Mouse (Mus musculus) forebrain, embryonic 12.5 days (tissue): Measurements from ENCODE around the gene Pbx1. TPM values are rescaled to one million over a fixed set of nuclear protein-coding genes. Genes with fewer than 3 reads are reported as not detected.

Experiments
- ATAC-seq: fragments of 200-750 bp; cut with Nextera tagmentation; 2 replicates; pipeline ENCODE4 v1.8.0; 2017; ENCODE audit warnings: moderate TSS enrichment; ENCODE audit not compliant: low FRiP score
- H3K27ac ChIP-seq: fragments of 300-500 bp; sonication (generic); 2 replicates; pipeline ENCODE4 v1.5.1; 2016; ENCODE audit warnings: mild to moderate bottlenecking
- H3K27me3 ChIP-seq: fragments of 300-500 bp; sonication (generic); 2 replicates; pipeline ENCODE4 v1.6.1; 2016; ENCODE audit warnings: mild to moderate bottlenecking
- H3K36me3 ChIP-seq: fragments of 300-500 bp; sonication (generic); replicated peaks from 2 replicates; pipeline ENCODE4 v1.6.1; 2016; ENCODE audit warnings: mild to moderate bottlenecking
- H3K4me1 ChIP-seq: fragments of 300-500 bp; sonication (generic); 2 replicates; pipeline ENCODE4 v1.6.1; 2016
- H3K4me2 ChIP-seq: fragments of 300-500 bp; sonication (generic); 2 replicates; pipeline ENCODE4 v1.6.1; 2016; ENCODE audit warnings: mild to moderate bottlenecking, moderate library complexity
- H3K4me3 ChIP-seq: fragments of 300-500 bp; sonication (generic); replicated peaks from 2 replicates; pipeline ENCODE4 v1.5.1; 2016; ENCODE audit warnings: mild to moderate bottlenecking
- H3K9ac ChIP-seq: fragments of 300-500 bp; sonication (generic); 2 replicates; pipeline ENCODE4 v1.6.1; 2016; ENCODE audit warnings: mild to moderate bottlenecking
- H3K9me3 ChIP-seq: fragments of 300-500 bp; sonication (generic); 2 replicates; pipeline ENCODE4 v1.6.1; 2016
- WGBS: fragments of 180-500 bp; shearing (Covaris S2); methylation state at CpG from one replicate; pipeline ENCODE4 v1.1.7; 2016; 5-methylcytosine and 5-hydroxymethylcytosine counted together
- polyA plus RNA-seq: library from polyadenylated mRNA; unstranded; fragments of >200 nt; fragmentation: Nextera tagmentation; extraction: Ambion mirVana; gene quantifications from 2 replicates; pipeline ENCODE4 v1.2.1, GENCODE M21; 2016

The Pbx1 gene
- polyA plus RNA-seq, 1 experiment from 2014 or later = 69.4 TPM

DNA sequence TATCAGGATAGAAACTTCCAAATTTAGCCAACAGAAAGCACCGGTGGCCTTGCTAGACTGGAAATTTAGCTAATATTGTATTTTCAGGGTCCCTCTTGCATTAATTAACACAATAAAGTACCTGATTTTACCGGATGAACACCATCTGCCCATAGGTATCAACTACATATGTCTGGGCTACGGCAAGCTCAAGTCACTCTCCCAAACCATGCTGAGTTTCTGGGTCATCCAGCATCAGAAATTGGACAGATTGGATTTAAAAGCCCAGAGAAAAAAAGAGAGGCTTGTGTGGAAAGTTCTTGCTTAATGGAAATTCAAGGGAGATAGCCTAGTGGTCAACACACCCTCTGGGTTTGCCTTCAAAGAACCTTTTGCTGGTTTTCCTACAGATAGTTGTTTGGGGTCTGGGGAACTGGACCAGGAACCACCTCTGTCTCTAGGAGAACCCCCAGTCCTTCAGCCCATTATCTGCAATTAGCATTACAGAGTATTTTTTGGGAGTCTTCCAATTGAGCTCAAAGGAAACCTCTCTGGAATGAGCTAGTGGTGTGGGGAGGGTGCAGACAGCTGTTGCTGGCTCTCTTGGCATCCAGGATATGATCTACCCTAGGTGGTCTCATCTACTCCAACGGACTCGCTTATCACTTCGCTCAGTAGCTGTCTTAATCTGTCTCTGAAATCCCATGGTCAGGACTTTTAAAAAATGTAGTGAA lies 234.7 kb downstream of the Pbx1 start:
- Histone ChIP-seq H3K4me1 (peaks cover 2% of the 10 kb centered on the region; the same call in 1 of the 2 replicates), H3K9me3 (no peaks in the 10 kb centered on the region), H3K4me2 (no peak overlapping the region), H3K4me3 (no peak overlapping the region), H3K9ac (no peak overlapping the region), H3K36me3 (peaks cover 55% of the 10 kb centered on the region), H3K27ac (no peak overlapping the region), H3K27me3 (no peaks in the 10 kb centered on the region)
- 87% methylated on average over 6 of the region's 6 CpGs for WGBS
- ATAC-seq = no peak

DNA sequence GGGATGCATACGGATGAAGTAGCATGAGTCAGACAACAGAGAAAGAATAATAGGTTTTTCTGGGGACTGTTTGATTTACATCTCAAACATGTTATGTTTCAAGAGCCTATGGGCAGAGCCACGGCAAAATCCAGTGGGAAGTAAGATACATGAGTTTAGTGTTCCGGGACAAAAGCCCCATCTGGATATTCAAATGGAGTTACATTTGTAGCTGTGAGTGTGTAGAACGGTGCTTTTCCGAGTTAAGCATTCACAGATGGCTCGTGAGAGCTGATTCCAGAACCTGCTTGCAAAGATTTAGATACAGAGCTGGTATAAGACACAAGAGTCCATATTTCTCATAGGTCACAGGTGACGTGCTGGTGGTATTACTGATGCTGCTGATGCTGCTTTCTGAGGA lies 238.7 kb downstream of the Pbx1 start:
- Histone ChIP-seq H3K9ac (no peak overlapping the region), H3K4me1 (peaks cover 7% of the 10 kb centered on the region), H3K4me2 (no peak overlapping the region), H3K9me3 (no peaks in the 10 kb centered on the region), H3K36me3 (peaks cover 35% of the 10 kb centered on the region), H3K27me3 (no peaks in the 10 kb centered on the region), H3K27ac (no peak overlapping the region), H3K4me3 (no peak overlapping the region)
- no peak for ATAC-seq
- WGBS = 86% methylated on average over 7 of the region's 7 CpGs

- H3K9me3 ChIP-seq = no peaks in the 10 kb centered on the region
- H3K27me3 ChIP-seq = no peaks in the 10 kb centered on the region
- 96% methylated on average over 8 of the region's 8 CpGs for WGBS
- no peak overlapping the region for H3K9ac ChIP-seq
- ATAC-seq = no peak
- H3K4me3 ChIP-seq = no peak overlapping the region
- H3K36me3 ChIP-seq = peaks cover 44% of the 10 kb centered on the region
- H3K27ac ChIP-seq = no peak overlapping the region
- H3K4me1 ChIP-seq = peaks cover 2% of the 10 kb centered on the region; the same call in 1 of the 2 replicates
- no peak overlapping the region for H3K4me2 ChIP-seq
Measured at GRCm38 (mm10) chr1:168182816-168183215, 249.3 kb downstream of the Pbx1 start.

- Histone ChIP-seq H3K9ac (no peak overlapping the region), H3K36me3 (peaks cover 49% of the 10 kb centered on the region), H3K9me3 (no peaks in the 10 kb centered on the region), H3K4me2 (no peak overlapping the region), H3K4me3 (no peak overlapping the region), H3K4me1 (no peaks in the 10 kb centered on the region), H3K27ac (no peak overlapping the region), H3K27me3 (no peaks in the 10 kb centered on the region)
- ATAC-seq = no peak
- 93% methylated on average over 9 of the region's 9 CpGs for WGBS
Measured at GRCm38 (mm10) chr1:168180622-168181441, 251.2 kb downstream of the Pbx1 start.

GRCm38 (mm10) chr1:168179691-168180090 lies 252.4 kb downstream of the Pbx1 start:
- no peak for ATAC-seq
- WGBS = 83% methylated on average over 11 of the region's 11 CpGs
- Histone ChIP-seq H3K27ac (no peak overlapping the region), H3K27me3 (no peaks in the 10 kb centered on the region), H3K4me1 (no peaks in the 10 kb centered on the region), H3K9me3 (no peaks in the 10 kb centered on the region), H3K4me3 (no peak overlapping the region), H3K4me2 (no peak overlapping the region), H3K9ac (no peak overlapping the region), H3K36me3 (peaks cover 52% of the 10 kb centered on the region)

DNA sequence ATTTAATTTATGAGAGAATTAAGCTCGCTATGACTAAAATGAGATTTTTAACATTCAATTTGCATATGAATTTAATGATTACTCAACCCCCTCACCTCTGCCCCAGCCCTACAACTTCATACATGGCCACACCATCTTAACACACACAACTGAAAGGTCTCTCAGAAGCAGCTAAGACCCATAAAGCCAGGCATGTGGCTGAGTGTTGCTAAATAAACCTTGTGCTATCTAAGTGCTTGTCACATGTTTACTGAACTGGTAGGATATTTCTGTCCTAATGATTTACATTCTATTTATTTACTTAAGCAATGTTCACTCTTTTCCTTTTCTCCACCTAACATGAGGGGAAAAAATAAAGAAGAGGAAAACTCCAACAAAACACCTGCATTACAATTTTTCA lies 253.5 kb downstream of the Pbx1 start:
- Histone ChIP-seq H3K4me3 (no peak overlapping the region), H3K27me3 (no peaks in the 10 kb centered on the region), H3K4me1 (no peaks in the 10 kb centered on the region), H3K9me3 (no peaks in the 10 kb centered on the region), H3K4me2 (no peak overlapping the region), H3K36me3 (peaks cover 51% of the 10 kb centered on the region), H3K9ac (no peak overlapping the region), H3K27ac (no peak overlapping the region)
- ATAC-seq = no peak
- WGBS = 78% methylated on average over 1 of the region's 1 CpGs

GRCm38 (mm10) chr1:168175586-168175985 lies 256.5 kb downstream of the Pbx1 start:
- peaks cover 30% of the 10 kb centered on the region for H3K36me3 ChIP-seq
- 86% methylated on average over 4 of the region's 4 CpGs for WGBS

GRCm38 (mm10) chr1:168169791-168170190 lies 262.3 kb downstream of the Pbx1 start:
- no peaks in the 10 kb centered on the region for H3K9me3 ChIP-seq
- 67% methylated on average over 8 of the region's 8 CpGs for WGBS
- H3K27ac ChIP-seq = peak overlapping the region; percentile 61; the same call in 1 of the 2 replicates
- peaks cover 12% of the 10 kb centered on the region for H3K4me1 ChIP-seq
- H3K9ac ChIP-seq = no peak overlapping the region
- H3K36me3 ChIP-seq = peaks cover 13% of the 10 kb centered on the region
- no peak overlapping the region for H3K4me3 ChIP-seq
- peak; percentile 30 for ATAC-seq
- H3K4me2 ChIP-seq = no peak overlapping the region
- H3K27me3 ChIP-seq = no peaks in the 10 kb centered on the region

More at GRCm38 (mm10) chr1:168175586-168175985, 256.5 kb downstream of the Pbx1 start:
- Histone ChIP-seq H3K4me3 (no peak overlapping the region), H3K4me2 (no peak overlapping the region), H3K9ac (no peak overlapping the region), H3K27ac (no peak overlapping the region), H3K9me3 (no peaks in the 10 kb centered on the region), H3K4me1 (no peaks in the 10 kb centered on the region), H3K27me3 (no peaks in the 10 kb centered on the region)
- no peak for ATAC-seq

DNA sequence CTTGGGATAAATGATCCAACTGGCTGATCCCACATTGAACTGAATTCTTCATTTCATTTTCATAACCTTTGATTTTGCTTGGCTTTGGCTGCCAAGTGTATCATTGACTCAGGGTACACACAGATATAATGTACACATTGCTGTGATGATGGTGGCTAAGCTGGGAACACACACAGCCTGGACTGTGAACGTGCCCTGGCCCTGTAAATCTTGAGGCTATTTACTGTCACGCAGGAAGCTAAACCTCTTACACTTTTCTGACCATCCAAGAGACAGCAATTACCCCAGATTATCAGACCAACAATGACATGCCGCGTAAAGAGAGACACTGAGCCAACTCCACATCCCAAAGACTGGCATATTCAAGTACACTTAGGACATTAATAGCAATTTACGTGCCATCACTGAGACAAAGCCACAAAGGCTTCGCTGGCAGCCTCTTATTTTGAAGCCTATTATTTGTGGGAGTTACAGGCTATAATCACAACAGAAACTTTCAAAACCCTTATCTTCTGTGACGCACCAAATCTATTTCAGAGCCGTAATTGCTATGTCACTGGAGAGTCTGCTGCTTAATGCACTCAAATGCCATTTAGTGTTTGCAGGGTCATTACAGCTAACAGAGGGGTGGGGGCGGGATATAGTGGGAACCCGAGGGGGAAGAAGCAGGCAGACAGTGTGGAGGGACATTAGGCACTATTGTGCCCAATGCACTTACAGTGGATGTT lies 262.9 kb downstream of the Pbx1 start:
- Histone ChIP-seq H3K4me3 (no peak overlapping the region), H3K4me1 (peaks cover 18% of the 10 kb centered on the region), H3K4me2 (no peak overlapping the region), H3K36me3 (peaks cover 10% of the 10 kb centered on the region; the same call in 1 of the 2 replicates), H3K9ac (no peak overlapping the region), H3K27ac (peak overlapping the region; percentile 61), H3K9me3 (no peaks in the 10 kb centered on the region), H3K27me3 (no peaks in the 10 kb centered on the region)
- 47% methylated on average over 10 of the region's 10 CpGs for WGBS
- peak; percentile 88 for ATAC-seq

- Histone ChIP-seq H3K36me3 (0 out of 2 replicates have a peak, but pooled peaks cover 3% of the 10 kb centered on the region), H3K4me1 (peaks cover 30% of the 10 kb centered on the region), H3K4me3 (no peak overlapping the region), H3K27me3 (no peaks in the 10 kb centered on the region), H3K27ac (no peak overlapping the region), H3K9me3 (no peaks in the 10 kb centered on the region), H3K4me2 (no peak overlapping the region), H3K9ac (no peak overlapping the region)
- 87% methylated on average over 5 of the region's 5 CpGs for WGBS
- ATAC-seq = no peak
Measured at GRCm38 (mm10) chr1:168167781-168168180, 264.3 kb downstream of the Pbx1 start.

GRCm38 (mm10) chr1:168166841-168167240 lies 265.2 kb downstream of the Pbx1 start:
- Histone ChIP-seq H3K4me2 (no peak overlapping the region), H3K36me3 (0 out of 2 replicates have a peak, but pooled peaks cover 5% of the 10 kb centered on the region), H3K27me3 (no peaks in the 10 kb centered on the region), H3K27ac (no peak overlapping the region), H3K9me3 (no peaks in the 10 kb centered on the region), H3K4me1 (peaks cover 30% of the 10 kb centered on the region), H3K9ac (no peak overlapping the region), H3K4me3 (no peak overlapping the region)
- no peak for ATAC-seq
- WGBS = 91% methylated on average over 2 of the region's 2 CpGs

GRCm38 (mm10) chr1:168164945-168165344 lies 267.1 kb downstream of the Pbx1 start:
- WGBS = 83% methylated on average over 3 of the region's 3 CpGs
- no peaks in the 10 kb centered on the region for H3K27me3 ChIP-seq
- H3K27ac ChIP-seq = 0 out of 2 replicates have a peak overlapping the region, but pooled peaks have one; percentile 62

More at GRCm38 (mm10) chr1:168164945-168165344, 267.1 kb downstream of the Pbx1 start:
- no peaks in the 10 kb centered on the region for H3K9me3 ChIP-seq
- H3K9ac ChIP-seq = no peak overlapping the region
- H3K36me3 ChIP-seq = 0 out of 2 replicates have a peak, but pooled peaks cover 10% of the 10 kb centered on the region
- H3K4me2 ChIP-seq = no peak overlapping the region
- H3K4me1 ChIP-seq = peaks cover 29% of the 10 kb centered on the region
- H3K4me3 ChIP-seq = no peak overlapping the region
- no peak for ATAC-seq
